27 mouse cellular contexts compared by ENCODE assay signal in genomic region chr6:83738596-83738995, GRCm38 (mm10). TPM values are rescaled to one million over a fixed set of nuclear protein-coding genes. Genes with fewer than 3 reads are reported as not detected.
DNase-seq lines count a peak whose midpoint lies in the region; ATAC-seq and TF ChIP-seq lines count a peak whose summit lies in the region.
"Had no signal": no experiment of that assay in that cellular context is flagged by ENCODE, and none has a peak within 500 bp of the region (broad histone marks: within the 10 kb centered on the region; RNA-seq: fewer than 3 reads in every experiment).

No protein-coding gene starts in this region.

- no peak overlapping the region for H3K9ac ChIP-seq in limb, embryonic 14.5 days (ENCODE audit: low read depth, low read length, severe bottlenecking)
- no peak overlapping the region for H3K9ac ChIP-seq in midbrain, embryonic 11.5 days (ENCODE audit: low read length)
- H3K9ac ChIP-seq in ES-Bruce4 (ENCODE audit: low read depth, poor library complexity, severe bottlenecking) = no peak overlapping the region
- H3K9ac ChIP-seq: embryonic facial prominence, embryonic 12.5 days; forebrain, embryonic 12.5 days; hindbrain, embryonic 14.5 days; intestine, embryonic 15.5 days had no signal

- WGBS in limb, embryonic 14.5 days = 52% methylated on average over 6 of the region's 6 CpGs
- WGBS in limb, embryonic 10.5 days = 86% methylated on average over 6 of the region's 6 CpGs
- WGBS in midbrain, embryonic 11.5 days = 85% methylated on average over 6 of the region's 6 CpGs
- 92% methylated on average over 6 of the region's 6 CpGs for WGBS in midbrain, embryonic 10.5 days

- no peak for TF ChIP-seq EP300 in ES-Bruce4 (IDR thresholded peaks at IDR 0.05; ENCODE audit: insufficient read depth, low read depth, low read length)

- no peak for ATAC-seq in limb, embryonic 14.5 days (ENCODE audit: low FRiP score, low read depth)
- no peak for ATAC-seq in midbrain, embryonic 11.5 days (ENCODE audit: low FRiP score)
- ATAC-seq: forebrain, embryonic 16.5 days; intestine, embryonic 15.5 days had no signal

- H3K27ac ChIP-seq in limb, embryonic 14.5 days (replicated peaks; ENCODE audit: low read depth, low read length) = no peak overlapping the region
- H3K27ac ChIP-seq in limb, embryonic 10.5 days = no peak overlapping the region
- no peak overlapping the region for H3K27ac ChIP-seq in midbrain, embryonic 11.5 days (ENCODE audit: low read depth, low read length)
- H3K27ac ChIP-seq in midbrain, embryonic 10.5 days (replicated peaks) = no peak overlapping the region
- no peak overlapping the region for H3K27ac ChIP-seq in ES-Bruce4 (ENCODE audit: insufficient read depth, low read length)
- H3K27ac ChIP-seq: embryonic facial prominence, embryonic 12.5 days; forebrain, embryonic 12.5 days; hindbrain, embryonic 10.5 days; hindbrain, embryonic 14.5 days; intestine, embryonic 15.5 days had no signal

- no peaks in the 10 kb centered on the region for H3K36me3 ChIP-seq in limb, embryonic 14.5 days (ENCODE audit: control insufficient read depth, insufficient read depth, low read length)
- H3K36me3 ChIP-seq in limb, embryonic 10.5 days = 0 out of 2 replicates have a peak, but pooled peaks cover 4% of the 10 kb centered on the region
- no peaks in the 10 kb centered on the region for H3K36me3 ChIP-seq in midbrain, embryonic 11.5 days (ENCODE audit: control insufficient read depth, insufficient read depth, low read length)
- no peaks in the 10 kb centered on the region for H3K36me3 ChIP-seq in midbrain, embryonic 10.5 days
- H3K36me3 ChIP-seq in ES-Bruce4 (ENCODE audit: control insufficient read depth, insufficient read depth, low read length, poor library complexity, severe bottlenecking) = no peaks in the 10 kb centered on the region
- H3K36me3 ChIP-seq: embryonic facial prominence, embryonic 12.5 days; forebrain, embryonic 12.5 days; hindbrain, embryonic 10.5 days; intestine, embryonic 15.5 days had no signal

- no peaks in the 10 kb centered on the region for H3K9me3 ChIP-seq in limb, embryonic 14.5 days (ENCODE audit: control insufficient read depth, low read length)
- H3K9me3 ChIP-seq in limb, embryonic 10.5 days (replicated peaks) = 0 out of 2 replicates have a peak, but pooled peaks cover 2% of the 10 kb centered on the region
- peaks cover 5% of the 10 kb centered on the region; the same call in 1 of the 2 replicates for H3K9me3 ChIP-seq in midbrain, embryonic 11.5 days (ENCODE audit: control insufficient read depth, low read length)
- 0 out of 2 replicates have a peak, but pooled peaks cover 4% of the 10 kb centered on the region for H3K9me3 ChIP-seq in midbrain, embryonic 10.5 days (replicated peaks)
- H3K9me3 ChIP-seq in ES-Bruce4 (replicated peaks; ENCODE audit: control insufficient read depth, insufficient read depth, low read length, poor library complexity, severe bottlenecking) = no peaks in the 10 kb centered on the region
- H3K9me3 ChIP-seq: forebrain, embryonic 12.5 days; intestine, embryonic 15.5 days had no signal

- DNase-seq in limb, embryonic 14.5 days (ENCODE audit: low spot score) = peak; percentile 32
- DNase-seq in limb, embryonic 10.5 days (ENCODE audit: low spot score) = no peak
- DNase-seq in midbrain, embryonic 11.5 days (ENCODE audit: low spot score, missing footprints) = peak; percentile 78
- no peak for DNase-seq in midbrain, embryonic 10.5 days (ENCODE audit: low spot score)
- DNase-seq in ovary, adult 18-20 months (ENCODE audit: low spot score) = no peak
- DNase-seq in left cerebral cortex, adult 18-20 months (ENCODE audit: low spot score in 2 of 2) = no peak
- DNase-seq: adrenal gland, adult 2 months; adrenal gland, postnatal 25 days; cerebellum, adult 2 months; cerebellum, postnatal 10 days; embryo, embryonic 11 days; gastrocnemius, postnatal 14 days; heart, postnatal 10 days had no signal

- no peak overlapping the region for H3K4me3 ChIP-seq in limb, embryonic 14.5 days (replicated peaks; ENCODE audit: low read length)
- H3K4me3 ChIP-seq in limb, embryonic 10.5 days = no peak overlapping the region
- H3K4me3 ChIP-seq in midbrain, embryonic 11.5 days (ENCODE audit: low read depth, low read length) = no peak overlapping the region
- H3K4me3 ChIP-seq in midbrain, embryonic 10.5 days = no peak overlapping the region
- H3K4me3 ChIP-seq in ES-Bruce4 (ENCODE audit: low read depth, low read length) = 0 out of 2 replicates have a peak overlapping the region, but pooled peaks have one; percentile 24
- H3K4me3 ChIP-seq: embryonic facial prominence, embryonic 12.5 days; forebrain, embryonic 12.5 days; hindbrain, embryonic 10.5 days; intestine, embryonic 15.5 days had no signal

- no peaks in the 10 kb centered on the region for H3K27me3 ChIP-seq in limb, embryonic 14.5 days (ENCODE audit: control insufficient read depth, insufficient read depth, low read length)
- H3K27me3 ChIP-seq in limb, embryonic 10.5 days (ENCODE audit: low read depth, poor library complexity, severe bottlenecking) = peaks cover 35% of the 10 kb centered on the region
- no peaks in the 10 kb centered on the region for H3K27me3 ChIP-seq in midbrain, embryonic 11.5 days (ENCODE audit: control insufficient read depth, insufficient read depth, low read length)
- H3K27me3 ChIP-seq in midbrain, embryonic 10.5 days (ENCODE audit: low read depth, poor library complexity, severe bottlenecking) = peaks cover 32% of the 10 kb centered on the region
- no peaks in the 10 kb centered on the region for H3K27me3 ChIP-seq in ES-Bruce4 (ENCODE audit: control insufficient read depth, insufficient read depth, low read length, poor library complexity, severe bottlenecking)

- TF ChIP-seq CTCF in ES-Bruce4 (IDR thresholded peaks at IDR 0.05; ENCODE audit: low read depth, low read length) = no peak

- H3K4me1 ChIP-seq in limb, embryonic 14.5 days (ENCODE audit: control insufficient read depth, insufficient read depth, low read length) = peaks cover 7% of the 10 kb centered on the region
- H3K4me1 ChIP-seq in limb, embryonic 10.5 days = peaks cover 8% of the 10 kb centered on the region
- no peaks in the 10 kb centered on the region for H3K4me1 ChIP-seq in midbrain, embryonic 11.5 days (ENCODE audit: control insufficient read depth, insufficient read depth, low read length)
- H3K4me1 ChIP-seq in midbrain, embryonic 10.5 days = peaks cover 11% of the 10 kb centered on the region
- H3K4me1 ChIP-seq in ES-Bruce4 (ENCODE audit: control insufficient read depth, insufficient read depth, low read length) = peaks cover 4% of the 10 kb centered on the region
- H3K4me1 ChIP-seq: embryonic facial prominence, embryonic 12.5 days; forebrain, embryonic 12.5 days; intestine, embryonic 15.5 days had no signal

- H3K4me2 ChIP-seq in limb, embryonic 14.5 days (replicated peaks; ENCODE audit: low read depth, low read length, severe bottlenecking) = no peak overlapping the region
- H3K4me2 ChIP-seq in midbrain, embryonic 11.5 days = no peak overlapping the region
- H3K4me2 ChIP-seq: embryonic facial prominence, embryonic 12.5 days; forebrain, embryonic 12.5 days; hindbrain, embryonic 14.5 days; intestine, embryonic 15.5 days had no signal

- TF ChIP-seq POLR2A in limb, embryonic 14.5 days (IDR thresholded peaks at IDR 0.05; ENCODE audit: borderline replicate concordance, extremely low read depth, insufficient read depth, insufficient read length) = no peak
- no peak for TF ChIP-seq POLR2A in ES-Bruce4 (IDR thresholded peaks at IDR 0.05; ENCODE audit: insufficient read depth, low read length)

RNA-seq across cellular contexts. Expression of gene Atp6v1b1, which starts 4.2 kb away (rescaled TPM):
- polyA plus RNA-seq in limb, embryonic 14.5 days (2012; rRNA removed) = 0.05 TPM in 2 replicates
- not detected in 2 replicates for polyA plus RNA-seq in limb, embryonic 14.5 days (2014; fragmentation: Nextera tagmentation; extraction: Ambion mirVana)
- polyA plus RNA-seq in limb, embryonic 10.5 days (2016; fragmentation: Nextera tagmentation; extraction: Ambion mirVana) = not detected in 2 replicates
- not detected in 2 replicates for polyA plus RNA-seq in midbrain, embryonic 11.5 days (2014; fragmentation: Nextera tagmentation; extraction: Ambion mirVana)
- polyA plus RNA-seq in midbrain, embryonic 10.5 days (2016; fragmentation: Nextera tagmentation; extraction: Ambion mirVana) = not detected in 2 replicates
- not detected in 2 replicates for polyA plus RNA-seq in ES-Bruce4 (2011; ENCODE audit: insufficient read depth, insufficient read length, low read depth, missing spikeins)
- under 1 TPM in 1 of 2 experiments, not detected in 1; 0.65 TPM for total RNA-seq in left cerebral cortex, adult 18-20 months (2021)
- total RNA-seq: adrenal gland, adult 2 months; adrenal gland, postnatal 25 days; ES-E14; gastrocnemius, adult 18-20 months; gastrocnemius, postnatal 14 days; heart, postnatal 10 days had no signal
- polyA plus RNA-seq: adrenal gland, adult 2 months; C2C12; cerebellum, adult 2 months; forebrain, embryonic 12.5 days; heart, embryonic 14.5 days; hindbrain, embryonic 10.5 days; hindbrain, embryonic 14.5 days had no signal

RNA-seq across cellular contexts. Expression of gene Ankrd53, which starts 23.8 kb away (rescaled TPM):
- polyA plus RNA-seq in limb, embryonic 14.5 days (2012; rRNA removed) = not detected in 2 replicates
- polyA plus RNA-seq in limb, embryonic 14.5 days (2014; fragmentation: Nextera tagmentation; extraction: Ambion mirVana) = not detected in 2 replicates
- 0.16 and 0.28 TPM in 2 replicates for polyA plus RNA-seq in limb, embryonic 10.5 days (2016; fragmentation: Nextera tagmentation; extraction: Ambion mirVana)
- polyA plus RNA-seq in midbrain, embryonic 11.5 days (2014; fragmentation: Nextera tagmentation; extraction: Ambion mirVana) = 0.18 TPM in 1 of 2 replicates, not detected in the other
- 0.24 TPM in 1 of 2 replicates, not detected in the other for polyA plus RNA-seq in midbrain, embryonic 10.5 days (2016; fragmentation: Nextera tagmentation; extraction: Ambion mirVana)
- not detected in 2 replicates for polyA plus RNA-seq in ES-Bruce4 (2011; ENCODE audit: insufficient read depth, insufficient read length, low read depth, missing spikeins)
- total RNA-seq in left cerebral cortex, adult 18-20 months (2021) = not detected
- total RNA-seq: adrenal gland, adult 2 months; gastrocnemius, adult 18-20 months; gastrocnemius, postnatal 14 days; heart, postnatal 10 days had no signal
- polyA plus RNA-seq: adrenal gland, adult 2 months; cerebellum, adult 2 months; frontal cortex, adult 2 months; heart, embryonic 14.5 days; hindbrain, embryonic 10.5 days; hindbrain, embryonic 14.5 days; intestine, embryonic 15.5 days had no signal

RNA-seq across cellular contexts. Expression of gene Vax2, which starts 27.5 kb away (rescaled TPM):
- polyA plus RNA-seq in limb, embryonic 14.5 days (2012; rRNA removed) = 0.70 and 1.1 TPM in 2 replicates
- polyA plus RNA-seq in limb, embryonic 14.5 days (2014; fragmentation: Nextera tagmentation; extraction: Ambion mirVana) = 0.80 and 1.4 TPM in 2 replicates
- polyA plus RNA-seq in limb, embryonic 10.5 days (2016; fragmentation: Nextera tagmentation; extraction: Ambion mirVana) = 6.3 and 10.7 TPM in 2 replicates
- 0.25 and 0.26 TPM in 2 replicates for polyA plus RNA-seq in midbrain, embryonic 11.5 days (2014; fragmentation: Nextera tagmentation; extraction: Ambion mirVana)
- 0.60 and 1.9 TPM in 2 replicates for polyA plus RNA-seq in midbrain, embryonic 10.5 days (2016; fragmentation: Nextera tagmentation; extraction: Ambion mirVana)
- polyA plus RNA-seq in ES-Bruce4 (2011; ENCODE audit: insufficient read depth, insufficient read length, low read depth, missing spikeins) = not detected in 2 replicates
- total RNA-seq in left cerebral cortex, adult 18-20 months (2021) = not detected
- total RNA-seq: adrenal gland, adult 2 months; adrenal gland, postnatal 25 days; gastrocnemius, adult 18-20 months; gastrocnemius, postnatal 14 days; heart, adult 8-10 months; heart, postnatal 10 days had no signal
- polyA plus RNA-seq: adrenal gland, adult 2 months; cerebellum, adult 2 months; forebrain, embryonic 16.5 days; frontal cortex, adult 2 months; gonadal fat pad, adult 2 months; heart, embryonic 14.5 days; hindbrain, embryonic 14.5 days; intestine, embryonic 15.5 days had no signal

RNA-seq across cellular contexts. Expression of gene Tex261, which starts 37.0 kb away (rescaled TPM):
- 77.4 and 108 TPM in 2 replicates for polyA plus RNA-seq in limb, embryonic 14.5 days (2012; rRNA removed)
- 90.2 and 90.4 TPM in 2 replicates for polyA plus RNA-seq in limb, embryonic 14.5 days (2014; fragmentation: Nextera tagmentation; extraction: Ambion mirVana)
- 82.9 and 83.5 TPM in 2 replicates for polyA plus RNA-seq in limb, embryonic 10.5 days (2016; fragmentation: Nextera tagmentation; extraction: Ambion mirVana)
- 49.0 and 56.9 TPM in 2 replicates for polyA plus RNA-seq in midbrain, embryonic 11.5 days (2014; fragmentation: Nextera tagmentation; extraction: Ambion mirVana)
- 81.6 and 81.7 TPM in 2 replicates for polyA plus RNA-seq in midbrain, embryonic 10.5 days (2016; fragmentation: Nextera tagmentation; extraction: Ambion mirVana)
- polyA plus RNA-seq in ES-Bruce4 (2011; ENCODE audit: insufficient read depth, insufficient read length, low read depth, missing spikeins) = 26.2 and 28.9 TPM in 2 replicates
- total RNA-seq in left cerebral cortex, adult 18-20 months (2021) = 10 to 100 TPM; 45.9 TPM

RNA-seq across cellular contexts. Expression of gene Nagk, which starts 56.2 kb away (rescaled TPM):
- polyA plus RNA-seq in limb, embryonic 14.5 days (2012; rRNA removed) = 37.6 and 38.7 TPM in 2 replicates
- 57.5 and 59.9 TPM in 2 replicates for polyA plus RNA-seq in limb, embryonic 14.5 days (2014; fragmentation: Nextera tagmentation; extraction: Ambion mirVana)
- 16.9 and 23.6 TPM in 2 replicates for polyA plus RNA-seq in limb, embryonic 10.5 days (2016; fragmentation: Nextera tagmentation; extraction: Ambion mirVana)
- 31.8 and 36.1 TPM in 2 replicates for polyA plus RNA-seq in midbrain, embryonic 11.5 days (2014; fragmentation: Nextera tagmentation; extraction: Ambion mirVana)
- 26.1 and 35.2 TPM in 2 replicates for polyA plus RNA-seq in midbrain, embryonic 10.5 days (2016; fragmentation: Nextera tagmentation; extraction: Ambion mirVana)
- 8.4 and 11.8 TPM in 2 replicates for polyA plus RNA-seq in ES-Bruce4 (2011; ENCODE audit: insufficient read depth, insufficient read length, low read depth, missing spikeins)
- 10 to 100 TPM; 53.9 to 56.1 TPM for total RNA-seq in left cerebral cortex, adult 18-20 months (2021)

Comparison
In these comparisons a context has a peak if more than half of its experiments do, and no peak if none do; other contexts are left out.
1. DNase-seq: peak in limb, embryonic 14.5 days (single experiment) and midbrain, embryonic 11.5 days (single experiment); none in limb, embryonic 10.5 days (single experiment), midbrain, embryonic 10.5 days (single experiment), ovary, adult 18-20 months (single experiment) and left cerebral cortex, adult 18-20 months (0 of 2).